Mouse (Mus musculus): ENCODE measurements around the gene Slamf6. TPM values are rescaled to one million over a fixed set of nuclear protein-coding genes. Genes with fewer than 3 reads are reported as not detected.
A peak's percentile ranks its signal among the peaks of the same experiment; 100 is the strongest.

The Slamf6 gene
- polyA plus RNA-seq, 1 experiment from 2014 or later: not detected

GRCm38 (mm10) chr1:171998820-171999597, 81.7 kb downstream of the Slamf6 start:
- no peak overlapping the region for H3K27ac ChIP-seq (ENCODE audit: low read depth, low read length)
- DNase-seq (ENCODE audit: low spot score, missing footprints) (peak; percentile 80), ATAC-seq (ENCODE audit: low FRiP score) (no peak)
- no peaks in the 10 kb centered on the region for H3K4me1 ChIP-seq (ENCODE audit: control insufficient read depth, insufficient read depth, low read length)
- no peak overlapping the region for H3K9ac ChIP-seq (ENCODE audit: low read length)
- H3K36me3 ChIP-seq (ENCODE audit: control insufficient read depth, insufficient read depth, low read length): peaks cover 11% of the 10 kb centered on the region
- H3K4me3 ChIP-seq (ENCODE audit: low read depth, low read length): no peak overlapping the region
- H3K27me3 ChIP-seq (ENCODE audit: control insufficient read depth, insufficient read depth, low read length): no peaks in the 10 kb centered on the region
- H3K4me2 ChIP-seq: no peak overlapping the region
- H3K9me3 ChIP-seq (ENCODE audit: control insufficient read depth, low read length): no peaks in the 10 kb centered on the region
- WGBS: 90% methylated on average over 13 of the region's 13 CpGs

DNA sequence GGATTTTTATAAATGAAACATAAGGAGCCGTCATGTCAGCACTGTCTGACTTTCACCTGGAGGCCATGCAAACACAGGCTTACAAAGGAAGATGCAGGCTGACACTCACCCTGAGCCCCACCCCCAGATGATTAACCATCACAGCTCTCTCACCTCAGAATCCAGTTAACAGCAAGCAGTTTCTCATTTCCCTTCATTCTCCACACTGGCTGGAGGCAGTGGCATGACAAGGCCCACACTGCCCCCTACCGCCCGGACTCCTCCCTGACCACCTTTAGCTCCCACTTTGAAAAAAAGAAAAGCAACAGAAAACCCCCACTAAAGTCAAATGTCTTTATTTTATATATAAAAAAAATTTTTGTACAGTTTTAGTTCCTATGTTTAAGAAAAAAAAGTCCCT, 83.3 kb downstream of the Slamf6 start:
- no peak overlapping the region for H3K4me3 ChIP-seq (ENCODE audit: low read depth, low read length)
- no peak overlapping the region for H3K4me2 ChIP-seq
- no peaks in the 10 kb centered on the region for H3K9me3 ChIP-seq (ENCODE audit: control insufficient read depth, low read length)
- no peak overlapping the region for H3K27ac ChIP-seq (ENCODE audit: low read depth, low read length)
- DNase-seq (ENCODE audit: low spot score, missing footprints) (peak; percentile 92), ATAC-seq (ENCODE audit: low FRiP score) (peak; percentile 65)
- peaks cover 25% of the 10 kb centered on the region for H3K36me3 ChIP-seq (ENCODE audit: control insufficient read depth, insufficient read depth, low read length)
- H3K4me1 ChIP-seq (ENCODE audit: control insufficient read depth, insufficient read depth, low read length): no peaks in the 10 kb centered on the region
- no peak overlapping the region for H3K9ac ChIP-seq (ENCODE audit: low read length)
- H3K27me3 ChIP-seq (ENCODE audit: control insufficient read depth, insufficient read depth, low read length): no peaks in the 10 kb centered on the region
- WGBS: 54% methylated on average over 3 of the region's 3 CpGs

GRCm38 (mm10) chr1:172001665-172002064, 84.3 kb downstream of the Slamf6 start:
- ATAC-seq (ENCODE audit: low FRiP score): peak; percentile 25; the same call in 1 of the 2 replicates
- 47% methylated on average over 12 of the region's 12 CpGs for WGBS
- peaks cover 34% of the 10 kb centered on the region for H3K36me3 ChIP-seq (ENCODE audit: control insufficient read depth, insufficient read depth, low read length)

More at GRCm38 (mm10) chr1:172001665-172002064, 84.3 kb downstream of the Slamf6 start:
- no peak for DNase-seq (ENCODE audit: low spot score, missing footprints)
- Histone ChIP-seq H3K27ac (ENCODE audit: low read depth, low read length) (peak overlapping the region; percentile 40; the same call in 1 of the 2 replicates), H3K4me1 (ENCODE audit: control insufficient read depth, insufficient read depth, low read length) (no peaks in the 10 kb centered on the region), H3K9me3 (ENCODE audit: control insufficient read depth, low read length) (no peaks in the 10 kb centered on the region), H3K4me3 (ENCODE audit: low read depth, low read length) (no peak overlapping the region), H3K27me3 (ENCODE audit: control insufficient read depth, insufficient read depth, low read length) (no peaks in the 10 kb centered on the region), H3K4me2 (no peak overlapping the region), H3K9ac (ENCODE audit: low read length) (peak overlapping the region; percentile 30; the same call in 1 of the 2 replicates)

Other genes starting within 250 kb of the Slamf6 start
- 0.87 and 0.95 TPM in 2 replicates for gene Cd48, start 235.5 kb upstream of the Slamf6 start, polyA plus RNA-seq (2014; fragmentation: Nextera tagmentation; extraction: Ambion mirVana)
- 0.29 and 0.37 TPM in 2 replicates for gene Slamf1, start 150.4 kb upstream of the Slamf6 start, polyA plus RNA-seq (2014; fragmentation: Nextera tagmentation; extraction: Ambion mirVana)
- gene Cd84, start 77.8 kb upstream of the Slamf6 start, polyA plus RNA-seq (2014; fragmentation: Nextera tagmentation; extraction: Ambion mirVana): 0.64 and 0.80 TPM in 2 replicates
- not detected in 2 replicates for gene Gm10521, start 21.9 kb upstream of the Slamf6 start, polyA plus RNA-seq (2014; fragmentation: Nextera tagmentation; extraction: Ambion mirVana)
- 49.3 and 52.9 TPM in 2 replicates for gene Vangl2, start 110.9 kb downstream of the Slamf6 start, polyA plus RNA-seq (2014; fragmentation: Nextera tagmentation; extraction: Ambion mirVana)
- gene Nhlh1, start 140.1 kb downstream of the Slamf6 start, polyA plus RNA-seq (2014; fragmentation: Nextera tagmentation; extraction: Ambion mirVana): 10.7 and 11.0 TPM in 2 replicates
- 178 and 194 TPM in 2 replicates for gene Copa, start 165.0 kb downstream of the Slamf6 start, polyA plus RNA-seq (2014; fragmentation: Nextera tagmentation; extraction: Ambion mirVana)
- gene Ncstn, start 165.3 kb downstream of the Slamf6 start, polyA plus RNA-seq (2014; fragmentation: Nextera tagmentation; extraction: Ambion mirVana): 107 and 108 TPM in 2 replicates
- 152 and 153 TPM in 2 replicates for gene Pex19, start 209.2 kb downstream of the Slamf6 start, polyA plus RNA-seq (2014; fragmentation: Nextera tagmentation; extraction: Ambion mirVana)
- gene Dcaf8, start 230.6 kb downstream of the Slamf6 start, polyA plus RNA-seq (2014; fragmentation: Nextera tagmentation; extraction: Ambion mirVana): 93.9 and 100.0 TPM in 2 replicates